Mouse (Mus musculus) heart, embryonic 16.5 days (tissue): ENCODE measurements around the gene Maats1. TPM values are rescaled to one million over a fixed set of nuclear protein-coding genes. Genes with fewer than 3 reads are reported as not detected.
A peak's percentile ranks its signal among the peaks of the same experiment; 100 is the strongest.

Source experiments
- ATAC-seq: fragments of 200-750 bp; cut with Nextera tagmentation; replicated peaks from 2 replicates; pipeline ENCODE4 v1.8.0; 2017; ENCODE audit warnings: moderate number of reproducible peaks; ENCODE audit not compliant: insufficient read depth, low FRiP score; ENCODE audit errors: extremely low read depth
- H3K27ac ChIP-seq: fragments of 300-500 bp; sonication (generic); 2 replicates; pipeline ENCODE4 v1.5.1; 2014; ENCODE audit warnings: mild to moderate bottlenecking, low read length, control low read depth, moderate library complexity
- H3K27me3 ChIP-seq: fragments of 300-500 bp; sonication (generic); 2 replicates; pipeline ENCODE4 v1.6.1; 2014; ENCODE audit warnings: low read length, mixed read lengths; ENCODE audit not compliant: control insufficient read depth, insufficient read depth
- H3K36me3 ChIP-seq: fragments of 300-500 bp; sonication (generic); 2 replicates; pipeline ENCODE4 v1.6.1; 2014; ENCODE audit not compliant: control insufficient read depth, insufficient read depth
- H3K4me1 ChIP-seq: fragments of 300-500 bp; sonication (generic); 2 replicates; pipeline ENCODE4 v1.6.1; 2014; ENCODE audit warnings: low read length, mixed read lengths; ENCODE audit not compliant: control insufficient read depth, insufficient read depth
- H3K4me2 ChIP-seq: fragments of 300-500 bp; sonication (generic); 2 replicates; pipeline ENCODE4 v1.6.1; 2014; ENCODE audit warnings: low read depth, mild to moderate bottlenecking, control low read depth, low read length
- H3K4me3 ChIP-seq: fragments of 300-500 bp; sonication (generic); 2 replicates; pipeline ENCODE4 v1.5.1; 2014; ENCODE audit warnings: mild to moderate bottlenecking, control low read depth, low read length
- H3K9ac ChIP-seq: fragments of 300-500 bp; sonication (generic); 2 replicates; pipeline ENCODE4 v1.6.1; 2014; ENCODE audit warnings: low read length, control low read depth
- H3K9me3 ChIP-seq: fragments of 300-500 bp; sonication (generic); replicated peaks from 2 replicates; pipeline ENCODE4 v1.6.1; 2016; ENCODE audit warnings: low read length; ENCODE audit not compliant: control insufficient read depth
- WGBS: fragments of 180-500 bp; shearing (Covaris S2); extraction: QIAGEN DNeasy Blood & Tissue Kit; methylation state at CpG from one replicate; pipeline ENCODE4 v1.1.7; 2014; 5-methylcytosine and 5-hydroxymethylcytosine counted together
- polyA plus RNA-seq: library from polyadenylated mRNA; unstranded; fragments of >200 nt; fragmentation: Nextera tagmentation; extraction: Ambion mirVana; gene quantifications from 2 replicates; pipeline ENCODE4 v1.2.1, GENCODE M21; 2015

Maats1 gene
- polyA plus RNA-seq, 1 experiment from 2014 or later = 0.12 TPM

DNA sequence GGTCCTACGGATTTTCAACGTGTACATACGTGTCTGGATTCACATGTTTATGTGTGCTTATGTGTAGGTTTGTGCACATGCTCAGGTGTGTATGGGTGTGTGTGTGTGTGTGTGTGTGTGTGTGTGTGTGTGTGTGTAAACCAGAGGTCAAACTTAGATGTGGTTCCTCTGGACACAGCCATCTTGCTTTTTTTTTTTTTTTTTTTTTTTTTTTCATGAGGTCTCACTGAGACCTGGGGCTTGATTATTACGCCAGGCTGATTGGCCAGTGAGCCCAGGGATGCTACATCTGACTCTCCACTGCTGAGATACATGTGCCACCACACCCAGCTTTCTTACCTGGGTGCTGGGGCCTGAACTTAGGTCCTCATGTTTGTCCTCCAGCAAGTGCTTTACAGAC is 22.9 kb downstream of the Maats1 start:
- Histone ChIP-seq H3K9me3 (no peaks in the 10 kb centered on the region), H3K36me3 (no peaks in the 10 kb centered on the region), H3K27ac (no peak overlapping the region), H3K9ac (no peak overlapping the region), H3K27me3 (no peaks in the 10 kb centered on the region), H3K4me3 (no peak overlapping the region), H3K4me2 (no peak overlapping the region), H3K4me1 (no peaks in the 10 kb centered on the region)
- WGBS = 83% methylated on average over 4 of the region's 4 CpGs
- no peak for ATAC-seq

- no peak overlapping the region for H3K27ac ChIP-seq
- H3K9ac ChIP-seq = no peak overlapping the region
- no peaks in the 10 kb centered on the region for H3K36me3 ChIP-seq
- H3K4me3 ChIP-seq = no peak overlapping the region
- no peak for ATAC-seq
- no peaks in the 10 kb centered on the region for H3K9me3 ChIP-seq
- no peaks in the 10 kb centered on the region for H3K4me1 ChIP-seq
- 70% methylated on average over 9 of the region's 9 CpGs for WGBS
- no peaks in the 10 kb centered on the region for H3K27me3 ChIP-seq
- H3K4me2 ChIP-seq = no peak overlapping the region
These were observed 23.5 kb downstream of the Maats1 start for GRCm38 (mm10) chr16:38318492-38318891.

DNA sequence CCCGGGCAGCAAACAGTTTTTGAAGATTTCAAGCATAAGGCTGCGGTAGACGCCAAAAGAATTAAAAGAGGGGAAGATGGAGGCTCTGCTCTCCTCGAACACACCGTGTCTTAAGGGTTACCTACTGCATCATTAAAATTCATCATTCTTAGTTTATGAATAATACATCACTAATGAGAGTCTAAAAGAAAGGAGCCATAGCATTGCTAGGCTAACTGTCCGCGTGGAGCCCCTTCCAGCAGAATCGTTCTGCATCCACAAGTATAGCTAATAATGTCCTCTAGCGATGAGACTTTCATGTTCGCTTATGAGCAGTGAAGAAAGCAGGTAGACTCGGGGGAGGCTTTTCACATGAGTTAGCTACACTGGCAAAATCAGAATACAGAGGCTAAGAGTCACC is 33.7 kb downstream of the Maats1 start:
- H3K4me1 ChIP-seq = no peaks in the 10 kb centered on the region
- WGBS = 87% methylated on average over 11 of the region's 11 CpGs
- ATAC-seq = no peak

DNA sequence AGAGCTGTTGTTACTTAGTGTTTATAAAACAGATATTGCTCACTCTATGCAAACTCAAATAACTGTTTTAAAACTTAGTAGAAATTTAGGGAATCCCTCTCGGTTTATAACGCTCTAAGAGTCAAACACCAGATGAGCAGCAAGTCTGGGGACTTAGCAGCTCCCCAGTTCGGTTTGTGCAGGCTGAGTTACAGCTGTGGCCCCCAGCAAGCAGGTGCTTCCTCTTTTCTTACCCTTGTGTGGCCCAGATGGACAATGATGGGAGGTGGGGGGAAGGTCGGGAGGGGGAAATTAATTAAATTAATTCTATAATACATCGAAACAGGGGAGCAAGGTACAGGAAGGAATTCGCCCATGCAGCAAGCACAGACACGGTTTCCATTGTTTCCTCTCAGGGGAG is 34.3 kb downstream of the Maats1 start:
- no peaks in the 10 kb centered on the region for H3K36me3 ChIP-seq
- no peaks in the 10 kb centered on the region for H3K9me3 ChIP-seq
- H3K4me3 ChIP-seq = no peak overlapping the region
- no peaks in the 10 kb centered on the region for H3K4me1 ChIP-seq
- H3K9ac ChIP-seq = no peak overlapping the region
- H3K27me3 ChIP-seq = no peaks in the 10 kb centered on the region
- H3K27ac ChIP-seq = no peak overlapping the region
- ATAC-seq = no peak
- no peak overlapping the region for H3K4me2 ChIP-seq
- WGBS = 57% methylated on average over 7 of the region's 7 CpGs

More for the DNA sequence above, 33.7 kb downstream of the Maats1 start:
- no peaks in the 10 kb centered on the region for H3K36me3 ChIP-seq
- H3K9me3 ChIP-seq = no peaks in the 10 kb centered on the region
- H3K9ac ChIP-seq = no peak overlapping the region
- H3K27me3 ChIP-seq = no peaks in the 10 kb centered on the region
- no peak overlapping the region for H3K4me2 ChIP-seq
- H3K27ac ChIP-seq = no peak overlapping the region
- H3K4me3 ChIP-seq = no peak overlapping the region

DNA sequence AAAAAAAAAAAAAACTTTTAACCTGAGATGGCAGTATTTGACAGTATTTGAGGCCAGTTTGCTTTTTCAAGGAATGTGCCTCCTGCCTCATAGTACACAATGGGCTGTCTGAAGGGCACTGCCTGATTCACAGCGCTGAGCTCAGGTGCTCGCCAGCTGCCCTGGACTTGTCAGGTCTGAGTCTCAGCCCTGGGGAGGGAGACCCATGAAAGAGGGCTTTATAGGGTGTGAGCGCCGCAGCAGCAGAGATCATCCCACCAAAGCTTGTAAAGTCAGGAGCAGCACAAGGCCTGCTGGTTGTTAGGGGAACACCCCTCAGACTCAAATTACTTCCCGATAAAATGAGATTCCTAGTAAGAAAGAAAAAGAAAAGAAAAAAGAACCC is 34.7 kb downstream of the Maats1 start:
- ATAC-seq = no peak
- Histone ChIP-seq H3K27ac (no peak overlapping the region), H3K4me3 (no peak overlapping the region), H3K27me3 (no peaks in the 10 kb centered on the region), H3K9ac (no peak overlapping the region), H3K9me3 (no peaks in the 10 kb centered on the region), H3K36me3 (no peaks in the 10 kb centered on the region), H3K4me1 (no peaks in the 10 kb centered on the region), H3K4me2 (no peak overlapping the region)
- WGBS = 64% methylated on average over 5 of the region's 5 CpGs

DNA sequence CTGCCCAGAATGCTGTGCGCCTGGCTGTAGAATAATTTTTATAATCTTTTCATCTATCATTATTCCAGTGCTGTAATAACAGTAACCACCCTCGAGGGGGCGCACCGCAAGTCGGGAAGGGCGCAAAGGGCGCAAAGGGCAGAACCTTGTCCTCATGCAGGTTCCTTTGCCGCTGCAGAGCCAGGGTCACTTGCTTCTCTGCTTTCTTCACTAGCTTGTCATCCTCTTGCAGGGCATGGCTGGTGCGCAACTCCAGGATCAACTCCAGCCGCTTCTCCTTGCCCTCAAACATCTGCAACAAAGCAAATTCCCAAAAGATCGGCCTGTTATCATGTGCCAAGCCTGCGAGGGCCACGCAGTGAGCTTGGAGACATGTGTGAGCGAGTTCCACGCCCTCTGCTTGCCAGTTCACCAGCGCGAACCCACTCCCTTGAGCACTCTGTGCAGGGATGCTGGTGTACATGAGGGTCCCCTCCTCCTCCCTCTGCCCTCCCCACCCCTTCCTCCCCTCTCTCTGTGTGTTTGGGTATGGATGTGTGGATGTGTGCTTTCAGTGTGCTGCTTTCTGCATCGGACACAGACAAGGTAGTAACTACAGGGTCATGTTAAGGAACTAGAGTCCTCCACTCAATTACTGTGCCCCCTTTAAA is 35.2 kb downstream of the Maats1 start:
- H3K4me2 ChIP-seq = no peak overlapping the region
- no peak overlapping the region for H3K4me3 ChIP-seq
- no peak for ATAC-seq
- no peaks in the 10 kb centered on the region for H3K4me1 ChIP-seq
- no peak overlapping the region for H3K27ac ChIP-seq
- H3K27me3 ChIP-seq = no peaks in the 10 kb centered on the region
- no peaks in the 10 kb centered on the region for H3K36me3 ChIP-seq
- WGBS = 53% methylated on average over 18 of the region's 18 CpGs
- H3K9me3 ChIP-seq = no peaks in the 10 kb centered on the region
- H3K9ac ChIP-seq = no peak overlapping the region

DNA sequence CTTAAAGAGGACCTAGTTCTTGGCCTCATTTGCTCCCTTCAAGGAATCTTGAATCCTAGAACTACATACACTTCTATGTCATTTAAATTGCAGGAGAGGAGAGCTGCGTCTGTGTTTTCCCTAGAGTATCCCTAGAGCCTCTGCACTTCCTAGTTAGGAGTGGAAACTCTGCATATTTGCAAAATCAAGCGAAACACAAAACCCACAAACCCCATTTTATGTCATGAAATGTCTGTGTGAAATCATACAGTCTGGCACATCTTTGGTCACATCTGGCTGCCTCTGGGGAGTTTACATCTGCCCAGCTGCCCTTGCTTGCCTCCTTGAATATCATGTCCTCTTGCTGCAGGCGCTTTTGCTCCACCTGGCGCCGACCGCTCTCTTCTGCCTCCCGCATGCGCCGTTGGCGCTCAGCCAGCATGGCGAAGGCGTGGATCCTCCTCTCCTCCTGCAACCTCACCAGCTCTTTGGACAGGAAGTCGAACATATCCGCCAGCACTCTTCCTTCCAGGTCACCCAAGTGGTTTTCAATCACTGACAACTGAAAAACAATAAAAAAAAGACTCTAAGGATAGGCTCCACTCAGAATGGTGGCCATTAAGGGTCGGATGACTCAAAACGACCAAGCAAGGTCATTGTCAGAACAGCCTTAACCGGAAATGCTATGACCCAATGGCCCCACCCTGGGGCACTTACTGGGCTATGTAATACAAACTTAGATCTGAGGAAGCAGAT is 37.3 kb downstream of the Maats1 start:
- Histone ChIP-seq H3K36me3 (no peaks in the 10 kb centered on the region), H3K9ac (no peak overlapping the region), H3K4me1 (no peaks in the 10 kb centered on the region), H3K4me3 (no peak overlapping the region), H3K4me2 (peak overlapping the region; percentile 33; the same call in 1 of the 2 replicates), H3K27me3 (no peaks in the 10 kb centered on the region), H3K27ac (no peak overlapping the region), H3K9me3 (no peaks in the 10 kb centered on the region)
- WGBS = 62% methylated on average over 17 of the region's 17 CpGs
- ATAC-seq = no peak

DNA sequence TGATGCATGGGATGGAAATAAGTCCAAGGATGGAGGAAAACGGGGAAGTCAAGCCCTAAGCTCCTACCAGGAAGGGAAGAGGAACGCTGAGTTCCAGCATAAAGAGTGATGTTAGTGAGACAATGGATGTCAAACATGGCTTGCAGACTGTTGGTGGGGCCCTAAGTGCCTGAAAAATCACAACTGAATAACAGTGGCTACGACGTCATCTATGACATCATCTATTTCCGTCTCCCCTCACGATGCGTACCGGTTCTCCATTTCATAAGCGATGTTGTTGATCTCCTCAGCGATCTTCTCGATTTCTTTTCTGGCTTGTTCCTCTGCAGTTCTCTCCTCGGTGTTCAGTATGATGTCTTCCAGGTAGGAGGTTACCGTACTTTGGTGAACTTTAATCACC is 39.6 kb downstream of the Maats1 start:
- whole genome bisulfite sequencing = 82% methylated on average over 13 of the region's 13 CpGs

GRCm38 (mm10) chr16:38298410-38298809 is 43.5 kb downstream of the Maats1 start:
- Histone ChIP-seq H3K4me1 (peaks cover 3% of the 10 kb centered on the region; the same call in 1 of the 2 replicates), H3K27ac (no peak overlapping the region), H3K4me3 (no peak overlapping the region), H3K9me3 (no peaks in the 10 kb centered on the region), H3K4me2 (no peak overlapping the region), H3K27me3 (no peaks in the 10 kb centered on the region), H3K9ac (no peak overlapping the region), H3K36me3 (no peaks in the 10 kb centered on the region)
- 74% methylated on average over 6 of the region's 6 CpGs for WGBS
- no peak for ATAC-seq

More for the DNA sequence above, 39.6 kb downstream of the Maats1 start:
- Histone ChIP-seq H3K9ac (no peak overlapping the region), H3K4me3 (no peak overlapping the region), H3K4me2 (no peak overlapping the region), H3K27me3 (no peaks in the 10 kb centered on the region), H3K36me3 (no peaks in the 10 kb centered on the region), H3K9me3 (no peaks in the 10 kb centered on the region), H3K4me1 (no peaks in the 10 kb centered on the region), H3K27ac (no peak overlapping the region)
- no peak for ATAC-seq
